Mouse (Mus musculus): ENCODE results near the gene Gm14569.

The Gm14569 gene

DNA sequence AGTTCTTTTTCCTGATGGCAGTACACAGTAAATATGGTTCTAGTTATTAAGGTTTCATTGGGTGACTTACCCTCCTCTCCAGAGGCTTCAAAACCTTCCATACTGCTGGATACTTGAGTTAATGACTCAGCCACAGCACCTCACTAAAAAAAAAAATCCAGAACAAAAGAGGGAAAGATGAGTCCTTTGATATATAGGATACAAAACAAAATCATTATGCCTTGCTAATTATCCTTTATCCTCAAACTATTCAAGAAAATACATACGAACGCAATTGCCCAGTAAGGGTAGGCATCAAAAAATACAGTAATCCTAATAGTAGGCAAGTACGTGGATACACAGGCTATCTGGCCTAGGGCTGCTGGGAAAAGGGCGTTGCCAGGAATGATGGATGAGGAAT is at the start of gene Gm14569:
Gene Gm14569, minus strand, starts transcription at position 101 of the 400 bp plus-strand sequence.
- DNase-seq (ENCODE audit: low read depth, low spot score) = no peak

DNA sequence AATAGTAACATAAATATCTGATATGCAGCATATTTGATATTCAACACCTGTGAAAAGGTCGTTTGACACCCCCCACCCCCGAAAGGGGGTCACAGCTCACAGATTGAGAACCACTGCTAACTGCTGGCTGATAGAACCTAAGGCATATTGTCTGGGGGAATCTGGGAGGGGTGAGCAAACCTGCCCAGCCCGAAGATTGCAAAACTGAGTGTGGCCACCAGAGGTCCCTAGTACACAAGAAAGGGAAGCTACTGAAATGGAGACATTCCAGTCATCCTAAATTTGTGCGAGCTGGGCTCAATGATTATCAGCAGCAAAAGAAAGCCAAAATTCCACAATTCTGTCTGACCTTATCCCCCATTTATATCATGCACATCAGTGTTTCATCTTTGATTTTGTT is 42.9 kb upstream of the Gm14569 start:
- peak; percentile 42 for DNase-seq (ENCODE audit: low read depth, low spot score)

DNA sequence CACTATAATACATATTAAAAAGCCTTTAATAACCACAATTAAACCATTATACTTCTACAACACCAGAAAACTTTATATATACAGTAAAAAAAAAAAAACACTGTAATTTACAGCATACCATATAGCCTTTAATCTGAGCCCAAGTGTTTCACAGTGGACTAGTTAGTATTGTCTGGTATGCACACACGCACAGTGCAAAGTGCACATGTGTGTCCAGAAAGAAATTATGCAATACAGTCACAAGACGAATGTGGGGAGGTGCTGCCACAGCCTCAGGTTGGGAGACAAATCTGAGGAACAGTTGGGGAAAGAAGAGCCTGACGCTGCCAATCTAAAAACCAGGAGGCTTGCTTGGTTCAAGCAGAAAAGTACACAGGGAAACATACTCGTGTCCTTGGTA is 42.1 kb upstream of the Gm14569 start:
- no peak for DNase-seq (ENCODE audit: low read depth, low spot score)

DNA sequence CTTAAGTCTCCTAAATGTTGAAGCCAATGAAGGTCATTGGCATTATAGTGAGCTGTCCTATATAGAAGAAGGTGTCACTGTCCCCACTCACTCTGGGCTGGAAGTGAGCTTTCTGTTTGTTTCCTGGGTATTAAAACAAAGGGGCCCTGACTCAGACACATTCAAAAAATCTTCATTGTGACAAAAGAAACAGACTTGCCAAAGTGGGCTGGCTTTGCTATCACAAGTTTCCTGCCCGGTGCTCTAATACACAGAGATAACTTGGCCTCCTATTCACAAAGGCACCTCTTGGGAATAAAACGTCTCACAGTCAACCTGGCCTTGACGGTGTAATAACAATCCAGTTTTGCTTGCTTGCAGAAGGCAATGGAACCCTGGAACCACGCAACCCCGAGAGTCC is 38.6 kb upstream of the Gm14569 start:
- DNase-seq (ENCODE audit: low read depth, low spot score) = no peak

DNA sequence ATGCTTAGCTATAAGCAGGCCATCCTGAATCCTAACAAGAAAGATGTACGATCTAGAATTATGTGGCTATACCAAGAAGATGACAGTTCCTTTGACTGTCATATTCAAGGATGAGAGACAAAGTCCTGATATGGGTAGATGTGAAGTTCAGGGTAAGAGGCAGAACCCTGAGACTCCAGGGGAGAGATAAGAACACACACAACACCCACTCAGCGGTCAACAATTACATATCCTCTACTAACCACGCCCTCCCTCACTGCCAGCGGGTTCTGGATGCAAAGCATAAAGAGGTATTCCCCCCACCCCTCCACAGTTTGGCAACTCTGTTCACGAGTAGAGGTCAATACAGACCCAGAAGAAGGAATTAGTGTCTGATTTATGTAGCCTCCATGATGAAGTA is 32.1 kb upstream of the Gm14569 start:
- no peak for DNase-seq (ENCODE audit: low read depth, low spot score)

DNA sequence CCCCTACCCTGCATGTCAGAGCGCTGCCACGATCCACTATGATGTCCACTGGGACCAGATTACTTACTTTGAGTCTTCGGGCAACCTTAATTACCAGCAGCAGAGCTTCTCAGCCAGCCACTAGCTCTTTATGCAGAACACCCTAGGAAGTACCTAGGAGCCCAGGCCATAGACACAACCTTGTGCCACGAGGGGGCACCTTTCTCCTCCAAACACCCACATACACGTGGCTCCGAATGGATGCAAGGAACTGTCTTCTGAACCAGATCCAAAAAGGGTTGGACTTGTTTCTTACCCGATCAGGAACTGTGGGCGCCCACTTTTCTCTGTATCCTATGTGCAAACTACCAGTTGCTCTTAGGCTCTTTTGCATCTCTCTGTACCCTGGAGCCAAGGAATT is 22.1 kb upstream of the Gm14569 start:
- peak; percentile 26 for DNase-seq (ENCODE audit: low read depth, low spot score)

DNA sequence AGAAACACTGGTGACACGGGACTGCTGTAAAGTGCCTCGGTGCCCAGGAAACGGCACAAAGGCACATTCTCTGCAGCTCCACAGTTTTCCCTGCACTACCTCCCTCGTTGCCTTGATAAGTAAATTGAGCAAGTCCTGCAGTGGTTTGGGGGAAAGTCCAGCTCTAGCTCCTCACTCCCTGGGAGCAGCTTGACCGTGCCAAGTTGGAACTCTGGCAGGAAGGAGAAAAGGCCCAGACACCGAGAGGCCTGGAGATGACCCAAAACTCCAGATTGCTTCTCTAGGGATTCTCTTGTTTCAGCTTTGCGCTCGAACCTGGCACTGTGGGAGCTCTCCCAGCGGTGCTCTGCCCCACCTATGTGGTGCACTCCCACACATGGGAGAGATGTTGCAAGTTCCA is 21.6 kb upstream of the Gm14569 start:
- no peak for DNase-seq (ENCODE audit: low read depth, low spot score)

DNA sequence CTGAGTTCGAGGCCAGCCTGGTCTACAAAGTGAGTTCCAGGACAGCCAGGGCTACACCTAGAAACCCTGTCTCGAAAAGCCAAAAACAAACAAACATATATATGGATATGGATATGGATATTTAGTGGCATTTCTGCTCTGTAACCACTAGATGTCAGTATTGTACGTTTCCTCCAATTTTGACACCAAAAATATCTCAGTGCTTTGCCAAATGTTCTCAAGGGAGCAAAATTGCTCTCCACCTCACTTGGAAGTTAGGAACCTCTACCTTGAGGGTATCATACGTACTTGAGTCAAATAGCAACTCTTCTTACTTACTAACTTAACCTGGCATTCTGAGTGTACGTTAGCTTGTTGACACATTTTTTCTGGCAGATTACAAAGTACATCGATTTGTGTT is 15.2 kb upstream of the Gm14569 start:
- DNase-seq (ENCODE audit: low read depth, low spot score) = no peak

DNA sequence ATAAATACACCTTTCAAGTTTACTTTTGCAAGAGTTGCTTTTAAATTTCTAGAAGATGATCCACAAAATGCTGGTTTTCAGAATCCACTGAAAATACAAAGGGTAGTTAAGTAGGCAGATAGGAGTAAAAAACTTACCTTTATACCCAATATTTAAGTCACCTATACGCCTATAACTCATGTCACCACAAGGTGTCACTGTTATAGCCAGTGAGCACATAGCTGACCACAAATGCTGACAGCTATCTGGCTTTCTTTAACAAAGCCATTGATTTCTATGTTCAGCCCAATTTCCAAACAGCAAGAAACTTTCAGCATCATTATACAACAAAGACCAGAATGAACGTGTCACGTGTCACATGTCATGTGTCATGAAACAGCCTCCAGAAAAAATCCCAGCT is 2.1 kb downstream of the Gm14569 start:
- DNase-seq (ENCODE audit: low read depth, low spot score) = peak; percentile 27

DNA sequence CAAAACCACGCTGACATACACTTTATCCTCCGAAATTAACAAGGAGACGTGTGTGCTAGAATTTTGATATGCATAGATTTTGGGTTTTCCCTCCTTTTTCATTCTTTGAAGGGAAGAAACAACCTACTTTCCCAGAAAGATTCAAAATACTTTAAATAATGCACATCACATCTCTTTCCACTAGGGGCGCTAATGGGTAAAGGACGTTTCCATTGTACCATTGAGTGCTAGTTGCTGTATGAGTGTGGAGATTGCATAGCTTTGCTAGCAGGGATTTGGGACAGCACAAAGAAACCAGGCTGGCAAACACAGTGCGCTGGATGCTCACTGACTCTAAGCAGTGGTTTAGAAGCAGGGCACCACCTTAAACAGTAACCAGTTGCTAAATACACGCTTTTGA is 3.6 kb downstream of the Gm14569 start:
- DNase-seq (ENCODE audit: low read depth, low spot score) = peak; percentile 26

DNA sequence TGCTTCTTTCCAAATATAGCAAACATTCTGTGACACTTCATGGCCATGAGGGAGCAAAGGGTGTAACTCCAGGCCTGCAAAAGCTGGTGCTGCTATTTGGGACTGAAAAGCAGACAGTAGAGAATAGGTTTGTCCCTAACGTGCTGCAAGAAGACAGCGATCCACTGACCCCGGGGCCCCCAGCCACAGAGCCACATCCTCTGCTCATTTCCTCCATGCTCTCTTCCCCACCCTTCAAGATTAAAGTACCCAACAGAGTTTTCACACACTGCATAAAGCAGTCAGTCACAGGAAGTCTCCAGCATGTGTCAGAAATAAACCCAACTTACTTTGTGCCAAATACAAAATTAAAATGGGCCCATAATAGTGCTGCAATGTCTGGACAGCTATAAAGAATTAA is 16.8 kb downstream of the Gm14569 start:
- DNase-seq (ENCODE audit: low read depth, low spot score) = no peak

DNA sequence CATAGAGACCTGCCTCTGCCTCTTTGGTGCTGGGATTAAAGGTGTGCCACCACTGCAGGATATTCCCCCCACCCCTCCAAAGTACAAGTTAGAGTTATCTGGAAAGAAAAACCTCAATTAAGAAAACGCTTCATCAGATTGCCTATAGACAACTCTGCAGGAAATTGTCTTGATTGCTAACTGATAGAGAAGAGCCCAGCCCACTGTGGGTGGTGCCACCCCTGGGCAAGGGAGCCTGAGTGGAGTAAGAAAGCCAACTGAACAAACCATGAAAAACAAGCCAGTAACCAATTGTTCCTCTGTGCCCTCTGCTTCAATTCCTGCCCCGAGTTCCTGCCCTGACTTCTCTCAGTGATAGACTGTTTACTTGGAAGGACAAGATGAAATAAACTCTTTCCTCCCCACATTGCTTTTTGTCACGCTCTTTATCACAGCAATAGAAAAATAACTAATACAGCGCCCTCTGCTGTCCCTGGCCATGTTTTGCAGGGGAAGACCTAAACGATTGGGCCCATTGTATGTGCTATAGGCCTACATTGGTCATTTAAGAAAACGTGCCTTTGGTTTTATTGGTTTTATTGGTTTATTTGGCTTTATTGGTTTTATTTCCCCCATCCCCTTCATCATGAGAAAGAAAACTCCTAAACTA is 17.4 kb downstream of the Gm14569 start:
- DNase-seq (ENCODE audit: low read depth, low spot score) = peak; percentile 30

DNA sequence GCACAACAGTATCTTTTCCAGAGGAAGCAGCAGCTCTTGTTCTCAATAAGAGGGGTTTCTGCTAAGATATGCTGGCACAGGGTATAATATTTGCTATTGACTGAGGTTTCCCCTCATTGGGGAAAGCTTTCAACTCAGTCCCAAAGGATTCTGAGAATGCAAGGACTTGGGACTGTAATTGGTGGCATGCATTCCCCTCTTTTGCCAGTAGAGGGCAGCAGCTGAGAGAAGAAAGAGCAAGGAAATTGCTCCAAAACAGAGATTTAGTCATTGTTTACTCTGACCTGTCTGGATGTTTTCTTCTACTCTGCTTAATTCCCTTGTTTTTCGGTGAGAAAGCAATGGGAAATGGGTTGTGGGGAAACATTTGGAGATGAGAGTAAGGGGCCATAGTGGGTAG is 35.6 kb downstream of the Gm14569 start:
- DNase-seq (ENCODE audit: low read depth, low spot score) = peak; percentile 26

DNA sequence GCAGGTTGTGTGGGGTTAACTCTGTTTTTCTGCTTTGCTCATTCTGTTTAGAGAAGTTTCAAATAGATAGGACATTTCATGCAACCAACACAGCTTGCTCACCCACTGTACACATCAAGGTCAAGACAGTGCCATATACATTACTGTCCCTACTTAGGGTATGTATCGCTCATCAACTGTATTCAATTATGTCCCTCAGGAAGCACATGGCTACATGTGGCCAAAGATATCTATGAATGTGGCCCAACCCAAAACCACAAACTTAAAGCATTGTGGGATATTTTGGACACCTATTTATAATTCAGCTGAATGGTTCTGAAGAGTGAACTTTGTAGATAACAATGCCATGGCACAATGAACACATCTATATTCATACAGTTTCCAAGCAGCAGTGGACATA is 53.7 kb downstream of the Gm14569 start:
- no peak for DNase-seq (ENCODE audit: low read depth, low spot score)

DNA sequence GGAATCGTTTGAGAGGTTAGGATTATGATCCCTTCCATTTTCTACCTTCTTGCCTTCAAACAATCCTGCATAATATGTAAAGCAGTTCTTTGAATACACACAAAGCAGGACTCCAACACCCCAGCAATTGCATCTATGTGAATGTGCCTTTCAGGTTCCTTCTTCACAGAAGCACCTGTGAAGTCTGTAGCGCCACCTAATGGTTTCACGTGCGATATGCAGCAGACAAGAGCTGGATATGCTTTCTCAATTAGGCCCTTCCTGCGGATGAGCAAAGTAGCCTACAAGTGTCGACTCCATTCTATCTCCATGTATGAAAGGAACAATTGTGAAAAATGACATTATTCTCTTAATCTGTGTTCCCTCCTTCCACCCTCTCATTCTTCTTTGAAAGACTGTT is 56.6 kb downstream of the Gm14569 start:
- peak; percentile 31 for DNase-seq (ENCODE audit: low read depth, low spot score)

DNA sequence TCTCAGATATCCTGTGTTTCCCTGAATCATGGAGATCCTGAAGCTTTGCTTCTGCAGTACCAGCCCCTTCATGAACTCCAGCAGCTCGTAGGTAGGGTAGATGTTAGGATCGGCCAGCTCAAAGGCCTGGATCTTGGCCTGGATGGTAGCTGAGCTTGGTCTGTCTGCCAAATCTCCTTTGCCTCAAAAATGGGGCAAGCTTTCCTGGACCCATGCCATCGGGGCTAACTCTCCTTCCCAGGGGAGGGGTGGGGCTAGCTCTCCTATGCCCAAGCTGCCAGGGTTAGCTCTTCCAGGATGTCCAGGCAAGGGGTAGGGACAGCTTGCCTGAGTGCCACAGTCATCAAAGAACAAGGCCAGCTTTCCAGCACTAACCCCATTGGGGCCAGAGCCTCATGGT is 72.5 kb downstream of the Gm14569 start:
- no peak for DNase-seq (ENCODE audit: low read depth, low spot score)

DNA sequence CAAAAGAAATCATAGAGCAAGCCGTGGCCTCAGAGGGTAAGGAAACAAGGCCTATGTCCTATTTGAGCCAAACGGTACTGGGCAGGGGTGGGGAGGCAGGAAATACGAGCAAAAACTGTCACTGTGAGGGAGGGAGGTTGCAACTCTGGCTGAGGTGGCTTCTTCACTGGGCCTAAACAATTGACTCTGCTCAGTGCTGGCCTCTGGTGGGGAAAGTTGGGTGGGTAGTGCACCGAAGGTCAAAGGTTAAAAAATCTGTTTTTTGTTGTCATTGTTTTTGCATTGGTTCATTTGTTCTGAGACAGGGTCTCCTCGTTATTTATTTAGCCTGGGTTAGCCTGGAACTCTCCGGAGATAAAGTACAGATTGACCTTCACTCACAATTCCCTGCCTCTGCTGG is 89.3 kb downstream of the Gm14569 start:
- peak; percentile 12 for DNase-seq (ENCODE audit: low read depth, low spot score)

DNA sequence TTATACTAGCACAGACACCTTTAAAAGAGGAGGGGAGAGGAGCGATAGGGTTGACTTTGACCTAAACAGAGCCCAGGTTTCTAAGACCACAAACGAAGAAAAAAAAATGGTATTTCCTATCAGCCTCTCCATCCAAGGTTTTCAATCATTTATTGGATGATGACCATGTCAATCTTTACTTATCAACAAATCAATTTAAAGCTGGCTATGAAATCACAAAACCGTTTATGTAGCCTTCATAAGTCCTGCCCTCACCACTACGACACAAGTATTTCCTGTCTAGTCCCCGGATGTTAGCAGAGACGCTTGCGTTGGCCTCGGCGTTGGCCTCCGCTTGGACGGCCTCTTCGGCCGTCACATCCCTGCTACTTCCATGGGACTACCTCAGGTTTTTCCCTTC is 90.7 kb downstream of the Gm14569 start, which contains the start of gene Gm6268:
Gene Gm6268, plus strand, starts transcription at position 301 of the 400 bp plus-strand sequence.
- DNase-seq (ENCODE audit: low read depth, low spot score) = no peak

DNA sequence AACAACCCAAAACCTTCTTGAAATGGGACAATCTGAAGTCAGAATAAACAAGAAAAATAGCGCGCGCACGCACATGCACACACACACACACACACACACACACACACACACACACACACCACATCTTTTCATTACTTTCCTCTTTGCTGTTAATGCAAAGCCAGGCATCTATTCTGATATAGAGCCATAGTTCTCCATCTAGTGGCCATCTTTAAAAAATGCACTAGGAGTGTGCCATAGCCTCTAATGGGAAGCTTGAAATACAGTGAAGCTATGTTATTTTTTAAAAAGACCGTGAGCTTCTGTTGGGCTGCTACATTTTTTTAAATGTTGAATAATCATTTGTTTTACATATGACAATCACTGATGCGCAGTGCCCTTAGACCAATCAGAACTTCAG is 98.4 kb downstream of the Gm14569 start:
- DNase-seq (ENCODE audit: low read depth, low spot score) = peak; percentile 18

DNA sequence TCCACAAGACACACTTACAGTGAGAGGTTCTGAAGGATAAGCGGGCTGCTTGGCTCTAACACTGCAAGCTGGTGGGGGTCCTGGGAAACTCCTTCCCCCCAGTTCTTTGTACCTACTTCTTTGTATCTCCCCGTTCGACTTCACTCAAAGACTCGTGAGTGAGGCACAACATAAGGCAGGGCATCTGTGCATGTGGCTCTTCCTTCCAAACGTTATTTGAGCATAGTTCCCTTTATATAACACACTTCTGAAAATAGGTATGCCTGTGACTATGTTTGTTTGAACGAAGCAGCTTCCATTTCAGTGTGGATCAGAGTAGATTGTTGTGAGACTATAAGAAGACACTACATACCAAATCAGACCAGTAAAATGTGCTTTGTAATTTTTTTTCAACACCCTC is 99.0 kb downstream of the Gm14569 start:
- no peak for DNase-seq (ENCODE audit: low read depth, low spot score)

DNA sequence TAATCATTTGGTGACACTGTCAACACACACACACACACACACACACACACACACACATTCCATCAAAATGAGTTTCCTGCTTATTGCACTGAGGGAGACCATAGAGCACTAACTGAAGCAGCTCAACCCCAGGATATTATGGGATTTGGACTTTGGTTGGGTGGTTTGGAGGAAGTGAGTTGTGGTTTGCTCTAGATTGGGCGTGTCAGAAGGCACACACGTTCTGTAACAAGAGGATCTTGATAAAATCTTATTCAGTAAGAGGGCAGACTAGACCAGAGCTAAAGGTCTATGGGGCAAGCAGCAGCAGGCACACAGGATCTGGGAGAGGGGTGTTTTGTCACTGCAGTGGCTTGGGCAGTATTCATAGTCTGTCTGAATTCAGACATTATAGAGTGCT is 101.1 kb downstream of the Gm14569 start:
- no peak for DNase-seq (ENCODE audit: low read depth, low spot score)

DNA sequence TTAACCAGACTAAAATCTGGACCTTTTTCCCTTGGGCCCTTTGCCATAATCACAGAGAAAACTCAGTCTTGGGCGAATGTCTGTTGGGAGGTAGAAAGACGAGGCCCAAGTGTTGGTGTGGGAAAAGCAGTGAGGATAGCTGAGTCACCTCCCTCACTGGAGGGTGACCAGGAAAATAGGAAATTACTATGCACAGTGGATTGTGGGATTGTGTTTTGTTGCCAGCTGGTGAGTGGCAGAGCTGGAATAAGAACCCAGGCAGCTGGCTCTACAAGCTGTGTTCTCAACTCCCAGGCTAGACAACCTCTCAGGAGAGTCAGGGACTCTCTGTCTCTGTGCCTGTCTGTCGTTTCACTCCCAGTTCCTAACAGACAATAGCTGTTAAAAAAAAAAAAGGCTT is 101.7 kb downstream of the Gm14569 start:
- no peak for DNase-seq (ENCODE audit: low read depth, low spot score)

DNA sequence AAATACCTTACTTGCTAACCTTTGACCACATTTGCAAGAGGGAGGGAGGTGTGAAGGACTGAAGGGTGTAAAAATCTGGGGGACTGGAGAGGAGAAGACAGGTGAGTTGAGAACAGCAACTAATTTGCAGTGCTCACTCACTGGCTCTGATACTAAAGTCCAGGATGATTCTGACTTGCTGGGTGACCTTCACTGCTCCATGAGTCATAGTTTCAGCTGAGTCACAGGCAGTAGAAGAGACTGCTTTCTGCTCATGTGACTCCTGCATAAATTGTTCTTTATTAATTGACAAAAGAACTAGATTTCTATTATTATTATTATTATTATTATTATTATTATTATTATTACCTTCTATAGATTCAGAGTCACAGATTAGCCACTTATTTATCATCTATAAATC is 106.3 kb downstream of the Gm14569 start:
- DNase-seq (ENCODE audit: low read depth, low spot score) = no peak

Data from ES-CJ7 (cell line).